Mouse (Mus musculus) myocyte (in vitro differentiated cells): ENCODE data around the gene Steap3. TPM values are rescaled to one million over a fixed set of nuclear protein-coding genes. Genes with fewer than 3 reads are reported as not detected.
A peak's percentile ranks its signal among the peaks of the same experiment; 100 is the strongest.

Experiments
- H3K27me3 ChIP-seq: one replicate; pipeline ENCODE4 v1.6.1; 2011; ENCODE audit not compliant: control insufficient read depth, insufficient read depth, insufficient read length
- H3K36me3 ChIP-seq: one replicate; pipeline ENCODE4 v1.6.1; 2011; ENCODE audit not compliant: control insufficient read depth, insufficient read depth
- H3K4me2 ChIP-seq: one replicate; pipeline ENCODE4 v1.6.1; 2011; ENCODE audit warnings: low read depth, control low read depth
- H3K4me3 ChIP-seq: one replicate; pipeline ENCODE4 v1.5.1; 2011; ENCODE audit warnings: mild to moderate bottlenecking, control low read depth, moderate library complexity
- H3K79me2 ChIP-seq: one replicate; pipeline ENCODE4 v1.6.1; 2011; ENCODE audit not compliant: control insufficient read depth, insufficient read depth
- H3ac ChIP-seq: one replicate; pipeline ENCODE4 v1.6.1; 2011; ENCODE audit not compliant: control insufficient read depth, insufficient read length
- CEBPB ChIP-seq: IDR thresholded peaks from 2 replicates; pipeline ENCODE4 v1.6.1; 2011; ENCODE audit warnings: mild to moderate bottlenecking, moderate library complexity; ENCODE audit not compliant: poor library complexity, insufficient read depth, severe bottlenecking
- E2F4 ChIP-seq: IDR thresholded peaks from one replicate; pipeline ENCODE4 v1.6.1; 2011; ENCODE audit warnings: mild to moderate bottlenecking, control low read depth, moderate library complexity; ENCODE audit not compliant: insufficient read depth
- MAX ChIP-seq: IDR thresholded peaks from one replicate; pipeline ENCODE4 v1.6.1; 2011; ENCODE audit warnings: low read depth, mild to moderate bottlenecking, control low read depth
- MYOD1 ChIP-seq, 3 experiments: IDR thresholded peaks; one replicate each; pipeline ENCODE4 v1.6.1; 2011; ENCODE audit warnings: control low read depth in 2 of 3, low read depth in 2 of 3, mild to moderate bottlenecking in 2 of 3, moderate library complexity in 1 of 3; ENCODE audit not compliant: insufficient read length in 2 of 3, control insufficient read depth in 1 of 3
- MYOG ChIP-seq, 3 experiments: IDR thresholded peaks; one replicate each; pipeline ENCODE4 v1.6.1; 2011; ENCODE audit warnings: control low read depth in 2 of 3, low read depth in 2 of 3, mild to moderate bottlenecking in 2 of 3; ENCODE audit not compliant: insufficient read length in 2 of 3, control insufficient read depth in 1 of 3, insufficient read depth in 1 of 3
- POLR2A ChIP-seq: IDR thresholded peaks from one replicate; pipeline ENCODE4 v1.6.1; 2011; ENCODE audit warnings: low read depth, mild to moderate bottlenecking, control low read depth, moderate library complexity; ENCODE audit not compliant: insufficient read length
- POLR2AphosphoS2 ChIP-seq: IDR thresholded peaks from one replicate; pipeline ENCODE4 v1.6.1; 2011; ENCODE audit warnings: low read depth, control low read depth; ENCODE audit not compliant: insufficient read length
- REST ChIP-seq: IDR thresholded peaks from one replicate; pipeline ENCODE4 v1.6.1; 2011; ENCODE audit warnings: mild to moderate bottlenecking, control low read depth, moderate library complexity; ENCODE audit not compliant: insufficient read depth, insufficient read length
- SRF ChIP-seq: IDR thresholded peaks from one replicate; pipeline ENCODE4 v1.6.1; 2011; ENCODE audit warnings: low read depth; ENCODE audit not compliant: control insufficient read depth, insufficient read length
- TCF12 ChIP-seq: IDR thresholded peaks from one replicate; pipeline ENCODE4 v1.6.1; 2011; ENCODE audit warnings: mild to moderate bottlenecking, control low read depth; ENCODE audit not compliant: poor library complexity, insufficient read depth, severe bottlenecking
- TCF3 ChIP-seq: IDR thresholded peaks from one replicate; pipeline ENCODE4 v1.6.1; 2011; ENCODE audit warnings: low read depth, control low read depth; ENCODE audit not compliant: insufficient read length
- USF1 ChIP-seq: IDR thresholded peaks from one replicate; pipeline ENCODE4 v1.6.1; 2011; ENCODE audit warnings: low read depth, mild to moderate bottlenecking, control low read depth, moderate library complexity
- polyA plus RNA-seq: library from polyadenylated mRNA; unstranded; fragments of >200 nt; fragmentation: generic; extraction: Trizol; gene quantifications from one replicate; pipeline ENCODE4 v1.2.1, GENCODE M21; 2012; ENCODE audit warnings: missing spikeins

The Steap3 gene
- polyA plus RNA-seq, 1 experiment, result 33.7 TPM

GRCm38 (mm10) chr1:120243987-120244386 is 28.5 kb downstream of the Steap3 start:
- H3K36me3 ChIP-seq, result no peaks in the 10 kb centered on the region

GRCm38 (mm10) chr1:120237068-120237467 is 35.4 kb downstream of the Steap3 start:
- H3K36me3 ChIP-seq, result no peaks in the 10 kb centered on the region
- TF ChIP-seq MYOD1 (IDR thresholded peaks at IDR 0.05; ENCODE audit: control insufficient read depth in 1 of 3, insufficient read length in 2 of 3, low read depth in 2 of 3), result no peak
- no peak for TF ChIP-seq MYOG (IDR thresholded peaks at IDR 0.05; ENCODE audit: control insufficient read depth in 1 of 3, insufficient read depth in 1 of 3, insufficient read length in 2 of 3, low read depth in 2 of 3)
- TF ChIP-seq POLR2AphosphoS2, result no peak
- TF ChIP-seq E2F4, result no peak
- peak overlapping the region; percentile 86 for H3K4me2 ChIP-seq
- H3K79me2 ChIP-seq, result no peaks in the 10 kb centered on the region
- no peaks in the 10 kb centered on the region for H3K27me3 ChIP-seq
- no peak overlapping the region for H3K4me3 ChIP-seq
- H3ac ChIP-seq, result no peak overlapping the region

More at GRCm38 (mm10) chr1:120243987-120244386, 28.5 kb downstream of the Steap3 start:
- Histone ChIP-seq H3K4me2 (no peak overlapping the region), H3K27me3 (no peaks in the 10 kb centered on the region), H3ac (no peak overlapping the region), H3K4me3 (no peak overlapping the region), H3K79me2 (no peaks in the 10 kb centered on the region)
- TF ChIP-seq CEBPB (no peak), POLR2AphosphoS2 (no peak), TCF12 (no peak), MAX (no peak), E2F4 (no peak), POLR2A (no peak), TCF3 (no peak), USF1 (no peak), MYOD1 (IDR thresholded peaks at IDR 0.05; ENCODE audit: control insufficient read depth in 1 of 3, insufficient read length in 2 of 3, low read depth in 2 of 3) (no peak), MYOG (IDR thresholded peaks at IDR 0.05; ENCODE audit: control insufficient read depth in 1 of 3, insufficient read depth in 1 of 3, insufficient read length in 2 of 3, low read depth in 2 of 3) (no peak), SRF (no peak), REST (no peak)

GRCm38 (mm10) chr1:120236424-120236823 is 36.1 kb downstream of the Steap3 start:
- no peak overlapping the region for H3ac ChIP-seq
- peak overlapping the region; percentile 86 for H3K4me2 ChIP-seq
- no peak overlapping the region for H3K4me3 ChIP-seq
- TF ChIP-seq MYOD1 (IDR thresholded peaks at IDR 0.05; ENCODE audit: control insufficient read depth in 1 of 3, insufficient read length in 2 of 3, low read depth in 2 of 3) (peak in 1 of 3 experiments; percentile 36), REST (no peak), POLR2AphosphoS2 (no peak), MYOG (IDR thresholded peaks at IDR 0.05; ENCODE audit: control insufficient read depth in 1 of 3, insufficient read depth in 1 of 3, insufficient read length in 2 of 3, low read depth in 2 of 3) (no peak), TCF3 (no peak), SRF (no peak), CEBPB (no peak), E2F4 (no peak), POLR2A (peak; percentile 50), TCF12 (no peak), USF1 (peak; percentile 91), MAX (no peak)
- no peaks in the 10 kb centered on the region for H3K36me3 ChIP-seq
- no peaks in the 10 kb centered on the region for H3K79me2 ChIP-seq
- no peaks in the 10 kb centered on the region for H3K27me3 ChIP-seq

- Histone ChIP-seq H3K36me3 (no peaks in the 10 kb centered on the region), H3K4me3 (no peak overlapping the region), H3K79me2 (no peaks in the 10 kb centered on the region), H3K4me2 (peak overlapping the region; percentile 86), H3ac (no peak overlapping the region), H3K27me3 (no peaks in the 10 kb centered on the region)
- TF ChIP-seq MAX (no peak), CEBPB (no peak), USF1 (peak; percentile 22), E2F4 (no peak), TCF12 (no peak)
Observed at GRCm38 (mm10) chr1:120235631-120236215, 36.8 kb downstream of the Steap3 start.

- Histone ChIP-seq H3K27me3 (no peaks in the 10 kb centered on the region), H3K4me3 (no peak overlapping the region), H3K36me3 (peaks cover 2% of the 10 kb centered on the region), H3ac (no peak overlapping the region), H3K4me2 (no peak overlapping the region), H3K79me2 (no peaks in the 10 kb centered on the region)
- TF ChIP-seq POLR2A (no peak), TCF12 (no peak), E2F4 (no peak), TCF3 (no peak), MYOG (IDR thresholded peaks at IDR 0.05; ENCODE audit: control insufficient read depth in 1 of 3, insufficient read depth in 1 of 3, insufficient read length in 2 of 3, low read depth in 2 of 3) (no peak), CEBPB (no peak), POLR2AphosphoS2 (no peak), USF1 (no peak), REST (no peak), MAX (no peak), MYOD1 (IDR thresholded peaks at IDR 0.05; ENCODE audit: control insufficient read depth in 1 of 3, insufficient read length in 2 of 3, low read depth in 2 of 3) (no peak), SRF (no peak)
Observed at GRCm38 (mm10) chr1:120232170-120232569, 40.3 kb downstream of the Steap3 start.
